Mouse (Mus musculus) midbrain, postnatal 0 days (tissue): ENCODE data around the gene Thbs4. TPM values are rescaled to one million over a fixed set of nuclear protein-coding genes. Genes with fewer than 3 reads are reported as not detected.

Experiments
- ATAC-seq: fragments of 200-750 bp; cut with Nextera tagmentation; 2 replicates; pipeline ENCODE4 v1.8.0; 2017; ENCODE audit warnings: moderate number of reproducible peaks, mild to moderate bottlenecking, moderate TSS enrichment, moderate library complexity; ENCODE audit not compliant: low FRiP score
- DNase-seq: peaks from one replicate; pipeline ENCODE4 v3.0.0-alpha.2; 2015; ENCODE audit warnings: low spot score
- H3K27ac ChIP-seq: fragments of 300-500 bp; sonication (generic); 2 replicates; pipeline ENCODE4 v1.5.1; 2014; ENCODE audit warnings: low read depth, mild to moderate bottlenecking, low read length, mixed read lengths
- H3K27me3 ChIP-seq: fragments of 300-500 bp; sonication (generic); 2 replicates; pipeline ENCODE4 v1.6.1; 2014; ENCODE audit warnings: low read length, control low read depth, mixed read lengths; ENCODE audit not compliant: insufficient read depth
- H3K36me3 ChIP-seq: fragments of 300-500 bp; sonication (generic); 2 replicates; pipeline ENCODE4 v1.6.1; 2014; ENCODE audit warnings: low read length, control low read depth, mixed read lengths; ENCODE audit not compliant: insufficient read depth
- H3K4me1 ChIP-seq: fragments of 300-500 bp; sonication (generic); 2 replicates; pipeline ENCODE4 v1.6.1; 2014; ENCODE audit warnings: mild to moderate bottlenecking, control low read depth, antibody characterized with exemption, low read length, mixed read lengths; ENCODE audit not compliant: insufficient read depth
- H3K4me2 ChIP-seq: fragments of 300-500 bp; sonication (generic); 2 replicates; pipeline ENCODE4 v1.6.1; 2014; ENCODE audit warnings: low read depth, mild to moderate bottlenecking, low read length, mixed read lengths; ENCODE audit not compliant: poor library complexity, severe bottlenecking
- H3K4me3 ChIP-seq: fragments of 300-500 bp; sonication (generic); 2 replicates; pipeline ENCODE4 v1.5.1; 2014; ENCODE audit warnings: low read depth, mild to moderate bottlenecking, low read length, moderate library complexity
- H3K9ac ChIP-seq: fragments of 300-500 bp; sonication (generic); replicated peaks from 2 replicates; pipeline ENCODE4 v1.6.1; 2014; ENCODE audit warnings: mild to moderate bottlenecking, low read length, moderate library complexity, mixed read lengths; ENCODE audit not compliant: poor library complexity, severe bottlenecking
- H3K9me3 ChIP-seq: fragments of 300-500 bp; sonication (generic); 2 replicates; pipeline ENCODE4 v1.6.1; 2016; ENCODE audit warnings: low read length, control low read depth
- CTCF ChIP-seq: IDR thresholded peaks from 2 replicates; pipeline ENCODE4 v1.5.1; 2016; ENCODE audit warnings: antibody characterized with exemption, mild to moderate bottlenecking
- WGBS: fragments of 180-500 bp; shearing (Covaris S2); extraction: QIAGEN DNeasy Blood & Tissue Kit; methylation state at CpG from one replicate; pipeline ENCODE4 v1.1.7; 2014; 5-methylcytosine and 5-hydroxymethylcytosine counted together
- polyA plus RNA-seq: library from polyadenylated mRNA; unstranded; fragments of >200 nt; fragmentation: Nextera tagmentation; extraction: Ambion mirVana; gene quantifications from 2 replicates; pipeline ENCODE4 v1.2.1, GENCODE M21; 2015
- total RNA-seq: library from RNA; depleted of rRNA; stranded (reverse); fragments of >200 nt; gene quantifications from 2 replicates; pipeline ENCODE4 v1.2.3, GENCODE M21; 2014

The Thbs4 gene
- total and polyA plus RNA-seq, 2 experiments from 2014 or later = 0.93 to 1.7 TPM

DNA sequence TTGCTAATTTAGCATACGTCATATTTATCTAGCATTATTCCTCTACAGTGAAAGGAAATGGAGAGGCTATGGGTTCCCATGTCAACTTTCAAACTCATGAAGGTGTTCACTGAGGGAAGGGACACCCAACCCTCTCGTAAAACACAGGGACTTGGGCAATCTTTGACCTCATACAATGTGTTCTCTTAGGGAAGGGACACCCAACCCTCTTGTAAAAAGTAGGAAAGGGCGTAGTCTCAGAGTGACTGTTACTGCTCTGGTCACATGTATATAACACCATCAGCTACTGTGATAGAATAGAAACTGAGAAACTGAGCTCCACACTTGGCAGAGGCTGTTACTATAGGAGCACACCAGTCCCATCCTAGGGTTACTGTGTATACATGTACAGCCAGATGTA lies 13.2 kb upstream of the Thbs4 start:
- WGBS = 94% methylated on average over 3 of the region's 3 CpGs
- no peak overlapping the region for H3K4me3 ChIP-seq
- DNase-seq (no peak), ATAC-seq (no peak)
- no peak overlapping the region for H3K27ac ChIP-seq
- H3K36me3 ChIP-seq = no peaks in the 10 kb centered on the region
- TF ChIP-seq CTCF = no peak
- H3K4me1 ChIP-seq = no peaks in the 10 kb centered on the region
- H3K27me3 ChIP-seq = no peaks in the 10 kb centered on the region
- H3K9ac ChIP-seq = no peak overlapping the region
- no peak overlapping the region for H3K4me2 ChIP-seq
- no peaks in the 10 kb centered on the region for H3K9me3 ChIP-seq

DNA sequence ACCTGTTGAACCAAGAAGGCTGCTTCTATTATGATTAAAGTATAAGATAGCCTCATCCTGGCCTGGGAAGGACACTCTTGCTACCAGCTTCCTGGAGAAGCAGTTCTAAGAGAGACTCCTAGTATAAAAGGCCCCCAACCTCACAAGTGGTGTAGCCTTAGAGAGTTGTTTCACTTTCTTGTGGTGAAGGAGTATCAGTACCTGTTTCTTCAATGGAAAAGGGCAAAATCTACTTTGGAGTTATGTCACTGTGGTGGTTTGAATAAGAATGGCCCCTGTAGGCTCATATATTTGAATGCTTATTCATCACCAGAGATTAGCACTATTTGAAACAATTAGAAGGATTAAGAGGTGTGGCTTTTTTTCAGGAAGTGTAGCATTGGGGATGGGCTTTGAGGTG lies 12.2 kb upstream of the Thbs4 start:
- H3K27me3 ChIP-seq = no peaks in the 10 kb centered on the region
- H3K4me1 ChIP-seq = no peaks in the 10 kb centered on the region
- H3K27ac ChIP-seq = no peak overlapping the region
- no peaks in the 10 kb centered on the region for H3K36me3 ChIP-seq
- no peak overlapping the region for H3K9ac ChIP-seq
- no peak overlapping the region for H3K4me3 ChIP-seq
- TF ChIP-seq CTCF = no peak
- no peak for DNase-seq
- H3K4me2 ChIP-seq = no peak overlapping the region
- H3K9me3 ChIP-seq = no peaks in the 10 kb centered on the region
- no peak for ATAC-seq

DNA sequence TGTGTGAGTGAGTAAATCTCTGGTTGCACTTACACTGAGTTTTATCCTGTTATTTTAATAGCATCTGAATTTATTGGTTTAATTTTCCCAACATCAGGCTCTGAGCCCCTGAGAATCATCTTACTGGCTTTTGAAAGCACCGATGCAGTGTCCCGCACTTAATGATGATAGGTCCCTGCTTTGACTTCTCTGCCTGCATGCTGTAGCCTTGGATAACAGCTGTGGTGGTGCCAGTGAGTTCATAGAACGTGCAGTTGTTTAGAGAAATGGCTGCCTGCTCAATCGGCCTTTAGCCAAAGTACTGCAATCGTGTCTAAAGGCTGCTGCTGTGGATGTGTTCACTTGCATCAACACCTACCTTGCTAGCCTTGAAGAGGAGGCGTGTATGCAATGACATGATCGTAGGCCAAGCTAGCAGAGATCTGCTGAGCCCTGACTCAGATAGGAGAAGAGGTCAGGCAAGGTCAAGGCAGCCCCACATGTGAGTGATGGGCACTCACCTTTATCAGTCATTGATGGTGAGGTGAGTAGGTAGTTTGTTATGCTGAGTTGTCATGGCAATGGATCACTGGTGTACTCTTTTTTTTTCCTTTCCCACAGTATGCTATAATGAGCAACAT lies 4.8 kb upstream of the Thbs4 start:
- ATAC-seq (no peak), DNase-seq (peak; percentile 24)
- no peak for TF ChIP-seq CTCF
- Histone ChIP-seq H3K27ac (no peak overlapping the region), H3K9me3 (no peaks in the 10 kb centered on the region), H3K4me3 (no peak overlapping the region), H3K4me1 (no peaks in the 10 kb centered on the region), H3K36me3 (no peaks in the 10 kb centered on the region), H3K9ac (no peak overlapping the region), H3K4me2 (no peak overlapping the region), H3K27me3 (peaks cover 6% of the 10 kb centered on the region; the same call in 1 of the 2 replicates)
- 82% methylated on average over 7 of the region's 7 CpGs for WGBS

DNA sequence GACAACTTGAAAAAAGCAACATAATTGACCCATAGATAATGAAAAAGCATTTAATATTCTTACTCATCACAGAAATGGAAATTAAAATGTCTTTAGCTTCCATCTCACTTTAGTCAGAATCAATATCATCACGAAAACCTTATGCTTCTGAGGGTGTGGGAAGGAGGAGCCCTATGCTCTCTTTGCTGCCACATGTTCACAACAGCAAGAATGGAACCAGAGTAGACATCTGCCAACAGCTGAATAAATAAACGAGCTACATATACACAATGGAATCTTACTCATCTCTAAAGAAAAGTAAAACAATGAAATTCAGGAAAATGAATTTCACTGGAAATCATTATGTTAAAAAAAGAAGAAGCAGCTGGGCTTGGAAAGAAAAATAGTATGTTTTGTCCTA lies 4.2 kb upstream of the Thbs4 start:
- Histone ChIP-seq H3K4me3 (no peak overlapping the region), H3K9ac (no peak overlapping the region), H3K27me3 (peaks cover 7% of the 10 kb centered on the region; the same call in 1 of the 2 replicates), H3K4me2 (no peak overlapping the region), H3K27ac (no peak overlapping the region), H3K36me3 (no peaks in the 10 kb centered on the region), H3K4me1 (no peaks in the 10 kb centered on the region), H3K9me3 (no peaks in the 10 kb centered on the region)
- 71% methylated on average over 2 of the region's 2 CpGs for WGBS
- no peak for TF ChIP-seq CTCF
- ATAC-seq = no peak
- DNase-seq = no peak

DNA sequence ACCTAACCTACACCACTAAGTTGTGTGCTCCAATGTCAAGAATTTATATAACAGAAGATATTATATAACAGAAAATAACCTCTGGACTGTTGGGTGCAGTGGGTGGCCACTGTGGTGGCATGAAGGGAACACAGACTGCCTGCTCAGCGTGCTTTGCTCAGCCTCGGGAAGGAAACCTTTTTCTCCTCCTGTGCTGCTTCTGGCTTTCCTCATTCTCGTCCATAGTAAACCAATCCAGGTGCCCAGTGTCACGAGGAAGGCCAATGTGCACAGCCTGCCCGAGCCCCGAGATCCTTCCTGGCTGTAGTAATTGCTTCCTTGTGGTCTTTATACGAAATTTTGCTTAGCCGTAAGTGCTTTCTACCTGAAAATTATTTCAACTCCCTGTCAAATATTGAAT lies 982 bp downstream of the Thbs4 start:
- Histone ChIP-seq H3K9me3 (no peaks in the 10 kb centered on the region), H3K4me3 (no peak overlapping the region), H3K4me1 (no peaks in the 10 kb centered on the region), H3K27me3 (peaks cover 10% of the 10 kb centered on the region; the same call in 1 of the 2 replicates), H3K27ac (no peak overlapping the region), H3K9ac (no peak overlapping the region), H3K36me3 (no peaks in the 10 kb centered on the region), H3K4me2 (no peak overlapping the region)
- ATAC-seq (no peak), DNase-seq (no peak)
- TF ChIP-seq CTCF = no peak
- 79% methylated on average over 8 of the region's 8 CpGs for WGBS

DNA sequence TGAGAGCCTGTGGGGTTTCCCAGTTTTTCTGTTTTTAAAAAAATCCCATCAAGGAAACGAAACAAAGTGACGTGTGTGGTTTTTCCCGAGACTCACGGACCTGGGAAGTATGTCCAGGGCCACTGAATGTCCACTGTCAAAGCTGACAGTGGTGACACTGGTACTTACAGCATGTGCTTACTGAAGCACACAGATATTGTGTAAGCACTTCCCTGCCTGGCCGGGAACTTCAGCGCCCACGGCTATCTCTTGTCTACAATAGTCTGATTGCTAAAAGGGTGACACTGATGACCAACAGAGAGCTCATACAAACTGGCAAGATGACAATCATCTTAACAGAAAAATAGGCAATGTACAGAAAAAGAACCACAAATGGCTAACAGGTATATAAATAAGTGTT lies 3.1 kb downstream of the Thbs4 start:
- Histone ChIP-seq H3K36me3 (no peaks in the 10 kb centered on the region), H3K9me3 (no peaks in the 10 kb centered on the region), H3K4me3 (no peak overlapping the region), H3K4me1 (no peaks in the 10 kb centered on the region), H3K27ac (no peak overlapping the region), H3K27me3 (peaks cover 10% of the 10 kb centered on the region; the same call in 1 of the 2 replicates), H3K4me2 (no peak overlapping the region), H3K9ac (no peak overlapping the region)
- TF ChIP-seq CTCF = no peak
- ATAC-seq (no peak), DNase-seq (no peak)
- WGBS = 89% methylated on average over 7 of the region's 7 CpGs
